Mouse (Mus musculus): ENCODE data around the gene Ddx3x. TPM values are rescaled to one million over a fixed set of nuclear protein-coding genes. Genes with fewer than 3 reads are reported as not detected.
"Not testable (repeated sequence)": the region's sequence is repeated elsewhere in the genome, so short reads cannot be mapped to it uniquely, and the experiment has no call there.

Ddx3x gene
- total RNA-seq, 2 experiments from 2014 or later, result 149 to 200 TPM

GRCm38 (mm10) chrX:13280037-13280408, 747 bp upstream of the Ddx3x start:
- DNase-seq (ENCODE audit: low spot score), result no peak

DNA sequence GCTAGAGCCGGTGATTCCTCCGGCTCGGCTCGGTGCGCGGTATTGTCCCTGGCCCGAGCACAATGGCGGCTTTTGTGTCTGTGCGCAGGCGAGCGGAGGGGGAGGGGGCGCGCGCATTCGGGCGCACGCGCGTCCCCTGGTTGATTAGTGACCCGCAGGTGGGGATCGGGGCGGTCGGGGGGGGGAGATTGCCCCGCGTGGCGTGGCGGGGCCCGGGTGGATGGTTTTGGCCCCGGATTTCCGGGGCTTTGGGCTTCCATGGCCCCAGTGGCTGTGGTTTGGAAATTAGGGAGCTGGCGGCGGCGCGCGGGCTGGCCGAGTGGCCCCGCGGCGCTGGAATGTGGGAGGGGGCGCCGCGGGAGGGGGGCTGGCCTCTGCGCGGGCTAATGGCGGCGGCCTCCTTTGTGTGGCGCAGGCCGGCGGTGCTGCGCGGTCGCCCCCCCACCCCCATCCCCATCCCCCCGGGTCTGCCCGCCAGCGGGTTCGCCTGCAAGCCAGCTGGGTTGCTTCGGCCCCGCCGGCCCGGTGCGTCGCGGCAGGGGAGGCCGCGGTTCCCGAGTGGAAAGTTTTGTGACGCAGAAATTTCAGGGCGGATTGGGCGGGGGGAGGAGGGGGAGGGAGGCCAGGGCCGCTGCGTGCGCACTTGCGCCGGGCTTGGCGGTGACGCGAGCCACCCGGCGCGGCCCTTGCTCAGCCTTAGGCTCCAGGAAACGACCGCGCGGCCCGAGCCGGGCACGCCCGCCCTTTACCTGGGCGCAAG, 739 bp downstream of the Ddx3x start:
- peak; percentile 40 for DNase-seq (ENCODE audit: low spot score)

GRCm38 (mm10) chrX:13282089-13282850, 1.5 kb downstream of the Ddx3x start:
- no peak for DNase-seq (ENCODE audit: low spot score)

GRCm38 (mm10) chrX:13285772-13286171, 5.0 kb downstream of the Ddx3x start:
- DNase-seq (ENCODE audit: low spot score), result no peak

- DNase-seq (ENCODE audit: low spot score), result no peak
Observed at GRCm38 (mm10) chrX:13294505-13295228, 13.9 kb downstream of the Ddx3x start.

DNA sequence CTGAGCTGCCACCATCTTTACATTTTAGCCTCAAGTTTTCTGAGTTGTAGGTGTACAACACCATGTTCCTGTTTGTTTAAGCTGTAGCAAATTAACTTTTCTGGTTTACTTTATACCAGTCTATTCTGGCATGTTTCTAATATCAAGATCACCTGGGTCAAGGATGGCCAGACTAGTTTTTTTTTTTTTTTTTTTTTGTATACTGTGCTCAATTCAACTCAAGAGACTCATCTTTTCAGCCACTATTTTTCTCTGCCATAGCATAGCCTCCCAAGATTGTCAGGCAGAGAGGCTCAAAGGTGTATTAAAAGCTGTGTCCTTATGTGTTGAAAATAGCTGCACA, 14.4 kb downstream of the Ddx3x start:
- no peak for DNase-seq (ENCODE audit: low spot score)

- not testable (repeated sequence) for DNase-seq (ENCODE audit: low spot score)
Observed at GRCm38 (mm10) chrX:13296241-13296640, 15.5 kb downstream of the Ddx3x start.

GRCm38 (mm10) chrX:13306190-13306589, 25.4 kb downstream of the Ddx3x start:
- DNase-seq (ENCODE audit: low spot score), result no peak

DNA sequence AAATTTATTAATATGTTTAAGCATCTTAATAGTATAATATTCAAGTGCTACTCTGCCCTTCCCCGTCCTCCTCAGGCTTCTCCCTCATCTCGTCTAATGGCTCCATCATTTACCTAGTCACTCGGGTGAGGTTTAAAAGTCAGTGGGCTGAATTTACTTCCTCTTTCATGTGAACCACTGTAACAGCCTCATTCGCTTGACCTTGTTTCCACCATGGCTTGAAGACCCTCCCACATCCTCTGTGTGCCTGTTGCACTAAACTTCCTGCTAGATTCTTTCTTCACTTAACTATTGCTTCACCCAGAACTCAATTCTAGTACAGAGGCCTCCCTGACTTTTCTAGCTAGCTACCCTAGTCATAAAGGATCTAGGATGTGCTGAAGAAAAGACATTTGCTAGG, 30.6 kb downstream of the Ddx3x start:
- no peak for DNase-seq (ENCODE audit: low spot score)

GRCm38 (mm10) chrX:13329611-13330010, 48.8 kb downstream of the Ddx3x start:
- DNase-seq (ENCODE audit: low spot score), result no peak

Other genes with a start within 250 kb of the Ddx3x start
- gene Usp9x, start 209.5 kb upstream of the Ddx3x start, total RNA-seq (2021), result 100 to 1,000 TPM; 129 to 157 TPM
- gene Nyx, start 185.1 kb downstream of the Ddx3x start, total RNA-seq (2021), result under 1 TPM in 1 of 2 experiments, not detected in 1; 0.07 TPM

Data from gastrocnemius, adult 18-20 months (tissue).